ENCODE assay signal across 12 mouse cellular contexts in genomic region chr19:16138064-16138580, GRCm38 (mm10). TPM values are rescaled to one million over a fixed set of nuclear protein-coding genes. Genes with fewer than 3 reads are reported as not detected.
DNase-seq lines count a peak whose midpoint lies in the region; ATAC-seq and TF ChIP-seq lines count a peak whose summit lies in the region.
"Had no signal": no experiment of that assay in that cellular context is flagged by ENCODE, and none has a peak within 500 bp of the region (broad histone marks: within the 10 kb centered on the region; RNA-seq: fewer than 3 reads in every experiment).

No protein-coding gene starts in this region.

- H3K27me3 ChIP-seq in heart, embryonic 14.5 days (ENCODE audit: control insufficient read depth, insufficient read depth, low read length): no peaks in the 10 kb centered on the region
- no peaks in the 10 kb centered on the region for H3K27me3 ChIP-seq in lung, embryonic 16.5 days (ENCODE audit: control insufficient read depth, insufficient read depth, low read depth, low read length)
- H3K27me3 ChIP-seq in intestine, postnatal 0 days (replicated peaks; ENCODE audit: control insufficient read depth, insufficient read depth, low read length): no peaks in the 10 kb centered on the region
- no peaks in the 10 kb centered on the region for H3K27me3 ChIP-seq in neural tube, embryonic 14.5 days (ENCODE audit: control insufficient read depth, insufficient read depth, low read length)
- no peaks in the 10 kb centered on the region for H3K27me3 ChIP-seq in thymus, adult 2 months (ENCODE audit: control insufficient read depth, insufficient read depth, low read length)
- H3K27me3 ChIP-seq: embryonic facial prominence, embryonic 12.5 days had no signal

- DNase-seq in heart, adult 18-20 months: no peak
- no peak for DNase-seq in lung, adult 18-20 months
- no peak for DNase-seq in thymus, adult 2 months
- DNase-seq: adrenal gland, postnatal 14 days; cerebellum, adult 11-12 months; heart, postnatal 4 days had no signal

- H3K36me3 ChIP-seq in heart, embryonic 14.5 days (ENCODE audit: control insufficient read depth, insufficient read depth, low read length): no peaks in the 10 kb centered on the region
- no peaks in the 10 kb centered on the region for H3K36me3 ChIP-seq in lung, embryonic 16.5 days (ENCODE audit: control insufficient read depth, insufficient read depth, low read length)
- H3K36me3 ChIP-seq in intestine, postnatal 0 days (ENCODE audit: control insufficient read depth, insufficient read depth): no peaks in the 10 kb centered on the region
- H3K36me3 ChIP-seq in neural tube, embryonic 14.5 days (ENCODE audit: control insufficient read depth, insufficient read depth, low read length): no peaks in the 10 kb centered on the region
- no peaks in the 10 kb centered on the region for H3K36me3 ChIP-seq in thymus, adult 2 months (ENCODE audit: control insufficient read depth, insufficient read depth, low read length)

- H3K4me2 ChIP-seq in heart, embryonic 14.5 days (ENCODE audit: low read length): peak overlapping the region; percentile 41
- H3K4me2 ChIP-seq in lung, embryonic 16.5 days (ENCODE audit: low read depth, low read length): 0 out of 2 replicates have a peak overlapping the region, but pooled peaks have one; percentile 6
- peak overlapping the region; percentile 33 for H3K4me2 ChIP-seq in intestine, postnatal 0 days (replicated peaks; ENCODE audit: low read depth)
- H3K4me2 ChIP-seq in neural tube, embryonic 14.5 days (ENCODE audit: low read depth, low read length): peak overlapping the region; percentile 20; the same call in 1 of the 2 replicates
- H3K4me2 ChIP-seq: embryonic facial prominence, embryonic 12.5 days had no signal

- WGBS in heart, embryonic 14.5 days: 30% methylated on average over 5 of the region's 5 CpGs
- WGBS in lung, embryonic 16.5 days: 52% methylated on average over 5 of the region's 5 CpGs
- WGBS in intestine, postnatal 0 days: 62% methylated on average over 5 of the region's 5 CpGs
- WGBS in neural tube, embryonic 14.5 days: 53% methylated on average over 5 of the region's 5 CpGs
- 95% methylated on average over 5 of the region's 5 CpGs for WGBS in thymus, adult 2 months

- 0 out of 4 replicates have a peak overlapping the region, but pooled peaks of 1 of the 2 experiments have one; percentile 7 for H3K4me3 ChIP-seq in heart, embryonic 14.5 days (ENCODE audit: control insufficient read depth in 1 of 2, insufficient read depth in 1 of 2, low read depth in 1 of 2, low read length in 2 of 2)
- no peak overlapping the region for H3K4me3 ChIP-seq in lung, embryonic 16.5 days (ENCODE audit: low read length)
- H3K4me3 ChIP-seq in intestine, postnatal 0 days (ENCODE audit: low read depth, low read length): no peak overlapping the region
- H3K4me3 ChIP-seq in neural tube, embryonic 14.5 days (ENCODE audit: low read depth, low read length): no peak overlapping the region
- H3K4me3 ChIP-seq in thymus, adult 2 months (ENCODE audit: control insufficient read depth, insufficient read depth, low read length): no peak overlapping the region
- H3K4me3 ChIP-seq: embryonic facial prominence, embryonic 12.5 days had no signal

- H3K27ac ChIP-seq in heart, embryonic 14.5 days (replicated peaks in 1 of 2; ENCODE audit: control insufficient read depth in 1 of 2, insufficient read depth in 1 of 2, low read depth in 2 of 2, low read length in 2 of 2): 0 out of 4 replicates have a peak overlapping the region, but pooled peaks of 1 of the 2 experiments have one; percentile 16
- H3K27ac ChIP-seq in lung, embryonic 16.5 days (ENCODE audit: low read length): 0 out of 2 replicates have a peak overlapping the region, but pooled peaks have one; percentile 12
- H3K27ac ChIP-seq in intestine, postnatal 0 days (ENCODE audit: low read depth, low read length): 0 out of 2 replicates have a peak overlapping the region, but pooled peaks have one; percentile 11
- H3K27ac ChIP-seq in neural tube, embryonic 14.5 days (ENCODE audit: low read depth, low read length): 0 out of 2 replicates have a peak overlapping the region, but pooled peaks have one; percentile 5
- no peak overlapping the region for H3K27ac ChIP-seq in thymus, adult 2 months (ENCODE audit: control insufficient read depth, insufficient read depth, low read length)
- H3K27ac ChIP-seq: embryonic facial prominence, embryonic 12.5 days; liver, embryonic 14.5 days had no signal

- no peaks in the 10 kb centered on the region for H3K9me3 ChIP-seq in heart, embryonic 14.5 days (ENCODE audit: control insufficient read depth, low read length)
- H3K9me3 ChIP-seq in lung, embryonic 16.5 days (ENCODE audit: control insufficient read depth, low read length): no peaks in the 10 kb centered on the region
- H3K9me3 ChIP-seq in intestine, postnatal 0 days (ENCODE audit: control insufficient read depth): no peaks in the 10 kb centered on the region
- no peaks in the 10 kb centered on the region for H3K9me3 ChIP-seq in neural tube, embryonic 14.5 days (ENCODE audit: control insufficient read depth, low read length)
- H3K9me3 ChIP-seq: embryonic facial prominence, embryonic 12.5 days had no signal

- H3K9ac ChIP-seq in heart, embryonic 14.5 days (ENCODE audit: low read length): no peak overlapping the region
- H3K9ac ChIP-seq in lung, embryonic 16.5 days (ENCODE audit: low read length): no peak overlapping the region
- H3K9ac ChIP-seq in intestine, postnatal 0 days (ENCODE audit: low read depth, low read length): no peak overlapping the region
- H3K9ac ChIP-seq in neural tube, embryonic 14.5 days (replicated peaks; ENCODE audit: low read depth, low read length): no peak overlapping the region
- H3K9ac ChIP-seq: embryonic facial prominence, embryonic 12.5 days; liver, embryonic 14.5 days had no signal

- H3K4me1 ChIP-seq in heart, embryonic 14.5 days (ENCODE audit: control insufficient read depth in 2 of 2, insufficient read depth in 2 of 2, low read length in 2 of 2): peaks cover 25 to 65% of the 10 kb centered on the region in 2 experiments
- H3K4me1 ChIP-seq in lung, embryonic 16.5 days (replicated peaks; ENCODE audit: control insufficient read depth, insufficient read depth, low read length): peaks cover 56% of the 10 kb centered on the region
- H3K4me1 ChIP-seq in intestine, postnatal 0 days (replicated peaks; ENCODE audit: control insufficient read depth, insufficient read depth, low read length): peaks cover 16% of the 10 kb centered on the region
- peaks cover 68% of the 10 kb centered on the region for H3K4me1 ChIP-seq in neural tube, embryonic 14.5 days (ENCODE audit: control insufficient read depth, insufficient read depth, low read length)
- H3K4me1 ChIP-seq in thymus, adult 2 months (replicated peaks; ENCODE audit: control insufficient read depth, insufficient read depth, low read length): peaks cover 4% of the 10 kb centered on the region

- TF ChIP-seq POLR2A in thymus, adult 2 months (IDR thresholded peaks at IDR 0.05; ENCODE audit: control insufficient read depth, extremely low read depth, insufficient read depth, low read length, poor library complexity): no peak

- TF ChIP-seq CTCF in intestine, postnatal 0 days (IDR thresholded peaks at IDR 0.05; ENCODE audit: low read depth): no peak
- TF ChIP-seq CTCF in thymus, adult 2 months (IDR thresholded peaks at IDR 0.05; ENCODE audit: borderline replicate concordance, control insufficient read depth, extremely low read depth, insufficient read depth, low read length, poor library complexity): no peak

- ATAC-seq in heart, embryonic 14.5 days (ENCODE audit: insufficient number of reproducible peaks, insufficient read depth, low FRiP score, low read depth): no peak
- no peak for ATAC-seq in lung, embryonic 16.5 days (ENCODE audit: low read depth)
- no peak for ATAC-seq in intestine, postnatal 0 days
- ATAC-seq in neural tube, embryonic 14.5 days (ENCODE audit: low read depth): no peak

RNA-seq across cellular contexts. Expression of gene Gnaq, which starts 5.5 kb away (rescaled TPM):
- polyA plus RNA-seq in heart, embryonic 14.5 days (2014; fragmentation: Nextera tagmentation; extraction: Ambion mirVana): 9.2 and 10.1 TPM in 2 replicates
- total RNA-seq in heart, adult 18-20 months (2021): 10 to 100 TPM; 22.3 to 23.9 TPM
- 32.5 and 32.9 TPM in 2 replicates for polyA plus RNA-seq in lung, embryonic 16.5 days (2015; fragmentation: Nextera tagmentation; extraction: Ambion mirVana)
- polyA plus RNA-seq in intestine, postnatal 0 days (2015; fragmentation: Nextera tagmentation; extraction: Ambion mirVana): 17.1 and 17.8 TPM in 2 replicates
- 56.1 and 59.0 TPM in 2 replicates for polyA plus RNA-seq in neural tube, embryonic 14.5 days (2014; fragmentation: Nextera tagmentation; extraction: Ambion mirVana)
- 7.7 and 8.1 TPM in 2 replicates for polyA plus RNA-seq in thymus, adult 2 months (2012; rRNA removed)
